Mouse (Mus musculus) urinary bladder, postnatal 25 days (tissue): ENCODE results near the gene Ceacam19.

ENCODE experiments used
- DNase-seq: peaks from one replicate; pipeline ENCODE4 v3.0.0; 2022; ENCODE audit warnings: low spot score

The Ceacam19 gene

DNA sequence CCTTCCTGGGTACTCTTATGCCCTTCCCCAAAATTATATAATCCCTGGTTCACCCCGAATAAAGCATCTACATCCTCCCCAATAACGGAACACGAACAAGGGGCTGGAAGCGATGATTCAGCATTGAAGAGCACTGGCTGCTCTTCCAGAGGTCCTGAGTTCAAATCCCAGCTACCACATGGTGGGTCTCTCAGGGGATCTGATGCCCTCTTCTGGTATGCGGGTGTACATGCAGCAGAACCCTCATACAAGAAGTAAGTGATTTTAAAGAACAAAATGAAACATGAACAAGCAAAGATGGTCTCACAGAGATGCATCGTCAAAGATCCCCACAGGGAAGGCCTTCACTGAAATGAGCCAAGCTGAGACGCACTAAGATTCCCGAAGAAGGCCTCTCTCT lies 7.0 kb downstream of the Ceacam19 start:
- DNase-seq: no peak

GRCm38 (mm10) chr7:19876781-19877425 lies 10.9 kb downstream of the Ceacam19 start:
- no peak for DNase-seq

- no peak for DNase-seq
These were observed 11.7 kb downstream of the Ceacam19 start for GRCm38 (mm10) chr7:19875948-19876682.

GRCm38 (mm10) chr7:19871943-19872601 lies 15.7 kb downstream of the Ceacam19 start:
- DNase-seq: no peak

DNA sequence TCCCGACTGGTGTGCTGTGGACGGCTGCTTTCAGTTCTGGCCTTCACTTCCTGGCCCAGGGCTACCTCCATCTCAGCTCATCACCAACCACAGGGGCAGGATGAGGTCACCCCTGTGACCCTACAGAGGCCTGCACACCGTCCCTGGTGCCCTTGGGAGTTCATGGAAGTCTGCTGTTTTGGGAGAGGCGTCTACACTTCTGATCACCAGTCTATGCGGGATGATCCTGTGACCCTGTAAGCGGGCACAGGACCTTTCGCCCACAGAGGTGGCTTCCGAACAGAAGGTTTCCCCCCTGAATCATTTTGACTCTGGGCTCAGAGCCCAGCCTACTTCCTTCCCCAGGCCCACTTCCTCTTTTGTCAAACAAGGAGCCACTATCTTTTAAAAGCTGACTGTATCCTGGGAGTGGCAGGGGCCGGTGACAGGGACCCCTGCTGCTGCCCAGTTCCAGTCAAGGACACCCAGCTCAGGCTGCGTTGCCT lies 16.6 kb downstream of the Ceacam19 start:
- no peak for DNase-seq

DNA sequence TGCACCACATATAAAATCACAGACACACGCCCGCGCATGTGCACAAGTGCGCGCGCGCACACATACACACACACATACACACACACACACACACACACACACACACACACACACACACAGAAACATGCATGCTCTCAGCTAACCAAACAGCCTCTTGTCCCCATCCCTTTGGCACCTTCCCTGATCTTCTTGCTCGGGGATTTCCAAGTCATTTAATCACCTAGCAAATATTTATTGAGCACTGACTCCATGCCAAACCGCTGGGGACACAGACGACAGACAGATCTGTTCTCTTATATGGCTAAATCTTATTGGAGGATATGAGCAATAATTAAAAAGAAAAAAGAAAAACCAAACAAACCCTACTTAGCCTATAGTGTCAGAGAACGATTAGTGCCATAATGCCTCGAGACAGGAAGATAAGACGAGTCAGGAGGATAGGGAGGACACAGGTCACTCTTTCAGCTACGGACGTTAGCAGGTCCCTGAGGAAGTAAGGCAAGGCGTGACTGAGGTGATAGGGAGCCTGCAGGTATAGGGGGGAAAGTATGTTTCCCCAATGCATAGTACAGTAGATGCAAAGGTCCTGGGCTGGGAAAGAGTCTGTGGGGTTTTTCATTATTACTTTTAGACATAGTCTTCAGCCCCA lies 19.9 kb downstream of the Ceacam19 start:
- DNase-seq: no peak

DNA sequence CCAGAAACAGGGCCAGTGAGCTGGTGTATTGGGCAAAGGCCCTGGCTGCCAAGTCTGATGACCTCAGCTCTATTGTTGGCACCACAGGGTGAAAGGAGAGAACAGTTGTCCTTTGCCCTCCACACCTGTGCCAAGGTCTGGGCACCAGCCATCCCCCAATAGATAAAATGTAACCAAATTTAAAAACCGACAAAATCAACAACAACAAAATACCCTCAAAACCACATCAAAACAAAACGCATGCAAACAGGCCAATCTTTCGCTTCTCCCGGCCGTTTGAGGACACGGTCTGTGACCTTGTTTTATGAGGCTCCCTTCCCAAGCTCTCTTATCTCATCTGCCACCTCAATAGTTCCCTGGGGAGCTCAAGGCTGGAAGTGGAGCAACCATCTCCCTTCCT lies 21.3 kb downstream of the Ceacam19 start:
- DNase-seq: no peak

DNA sequence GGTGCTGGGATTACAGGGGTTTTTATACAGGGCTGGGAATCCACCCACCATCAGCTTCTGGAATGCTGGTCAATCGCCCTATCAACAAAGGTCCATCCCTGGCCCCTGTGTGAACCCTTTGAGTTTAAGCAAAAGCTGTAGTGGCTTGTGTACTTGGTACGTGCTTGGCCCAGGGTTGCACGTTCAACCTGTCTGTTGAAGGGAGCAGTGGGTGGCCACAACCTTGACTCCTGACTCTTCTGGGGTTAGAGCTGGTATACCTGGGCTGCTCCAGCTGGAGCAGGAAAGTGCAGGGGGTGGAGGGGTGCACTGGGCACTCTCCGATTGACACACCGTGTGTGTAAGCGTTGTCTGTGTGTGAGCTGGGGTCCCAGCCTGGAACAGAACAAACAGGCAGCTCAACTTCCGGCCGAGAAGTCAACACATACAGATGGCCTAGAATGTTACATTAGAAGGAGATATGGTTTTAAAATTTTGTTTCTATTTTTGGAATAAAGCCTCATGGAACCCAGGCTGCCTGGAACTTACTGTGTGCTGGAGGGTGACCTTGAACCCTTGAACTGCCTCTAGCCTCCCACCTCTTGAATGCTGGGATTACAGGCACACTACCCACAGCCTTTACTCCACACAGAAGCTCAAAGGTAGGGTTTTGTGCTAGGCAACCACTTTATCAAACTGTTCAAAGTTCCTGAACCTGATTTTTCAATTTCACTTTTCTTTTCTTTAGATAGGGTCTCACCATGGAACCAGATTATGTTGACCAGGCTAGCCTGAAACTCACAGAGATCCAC lies 22.3 kb downstream of the Ceacam19 start:
- no peak for DNase-seq

- DNase-seq: no peak
These were observed 23.5 kb downstream of the Ceacam19 start for GRCm38 (mm10) chr7:19864241-19864640.

GRCm38 (mm10) chr7:19861199-19861598 lies 26.6 kb downstream of the Ceacam19 start, which contains the start of gene Ceacam16:
TSS of gene Ceacam16 (minus strand) at chr7:19861299.
- no peak for DNase-seq

DNA sequence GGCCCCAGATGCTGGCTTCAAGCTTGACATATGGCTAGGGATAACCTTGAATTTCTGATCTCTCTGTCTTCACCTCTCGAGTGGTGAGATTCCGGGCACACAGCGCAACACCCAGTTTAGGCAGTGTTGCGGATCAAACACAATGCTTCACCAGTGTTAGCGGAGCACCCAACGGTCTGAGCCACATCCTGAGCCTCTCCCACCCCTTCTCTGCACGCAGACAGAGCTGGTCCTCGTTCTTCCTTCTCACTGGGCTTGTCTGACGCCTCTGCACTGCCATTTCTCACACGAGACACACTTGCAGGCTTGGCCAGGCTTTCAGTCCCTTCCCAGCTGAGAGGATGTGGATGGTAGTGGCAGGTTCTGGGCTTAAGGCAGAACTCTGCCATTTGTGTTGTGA lies 28.0 kb downstream of the Ceacam19 start:
- DNase-seq: no peak

- DNase-seq: no peak
These were observed 31.5 kb downstream of the Ceacam19 start for GRCm38 (mm10) chr7:19856283-19856682.

DNA sequence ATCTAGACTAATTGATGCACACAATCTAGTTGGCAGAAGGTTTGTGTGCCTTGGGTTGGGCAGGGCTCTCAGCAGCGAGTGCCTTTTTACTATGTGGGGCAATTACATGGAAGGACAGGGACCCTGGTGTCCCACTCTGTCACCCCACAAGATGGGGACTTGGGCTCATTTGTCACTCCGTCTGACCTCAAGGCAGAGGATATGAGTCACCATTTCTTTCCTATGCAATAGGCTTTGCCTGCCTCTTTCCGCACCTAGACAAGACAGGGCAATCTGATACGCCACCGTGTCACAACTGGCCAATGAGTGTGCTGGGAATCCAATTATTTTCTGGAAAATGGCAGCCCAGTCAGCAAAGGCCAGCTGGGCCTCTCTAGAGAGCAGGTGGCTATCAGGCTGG lies 32.1 kb downstream of the Ceacam19 start:
- no peak for DNase-seq

GRCm38 (mm10) chr7:19853526-19853925 lies 34.2 kb downstream of the Ceacam19 start:
- no peak for DNase-seq

- no peak for DNase-seq
These were observed 35.8 kb downstream of the Ceacam19 start, which contains the start of gene Gm19345 for GRCm38 (mm10) chr7:19851858-19852570. TSS of gene Gm19345 (plus strand) at chr7:19852003.

DNA sequence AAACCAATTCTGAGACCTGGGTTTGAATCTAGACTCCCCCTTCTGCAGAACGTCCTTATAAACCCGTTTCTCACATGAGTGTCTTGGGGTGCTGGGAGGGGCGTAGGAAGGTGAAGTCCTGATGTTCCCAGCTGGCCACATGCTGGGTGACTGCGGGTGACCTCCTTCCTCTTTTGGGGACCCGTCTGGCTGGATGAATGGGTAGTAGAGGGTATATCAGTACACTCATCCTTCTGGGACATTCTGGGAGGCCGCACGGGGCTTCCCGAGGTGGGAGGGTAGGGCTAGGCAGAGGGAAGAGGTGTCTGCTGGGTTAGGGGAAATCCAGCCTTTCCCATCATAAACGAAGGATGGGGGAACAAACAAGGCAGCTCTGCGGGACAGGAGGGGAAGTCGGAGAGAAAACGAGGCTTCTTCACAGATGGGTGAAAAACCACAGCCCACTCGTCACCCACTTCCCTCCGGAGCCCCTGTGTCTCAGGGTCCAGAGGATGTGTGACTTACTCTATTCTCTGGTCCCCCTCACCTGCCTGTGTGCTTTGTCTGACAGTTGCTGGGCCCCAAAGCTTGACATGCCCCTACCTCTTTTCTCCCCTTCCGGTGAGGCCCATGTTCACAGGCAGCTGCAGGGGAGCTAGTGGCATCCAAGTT lies 43.1 kb downstream of the Ceacam19 start:
- no peak for DNase-seq

- DNase-seq: peak; percentile 78
These were observed 44.2 kb downstream of the Ceacam19 start for GRCm38 (mm10) chr7:19843561-19843960.

DNA sequence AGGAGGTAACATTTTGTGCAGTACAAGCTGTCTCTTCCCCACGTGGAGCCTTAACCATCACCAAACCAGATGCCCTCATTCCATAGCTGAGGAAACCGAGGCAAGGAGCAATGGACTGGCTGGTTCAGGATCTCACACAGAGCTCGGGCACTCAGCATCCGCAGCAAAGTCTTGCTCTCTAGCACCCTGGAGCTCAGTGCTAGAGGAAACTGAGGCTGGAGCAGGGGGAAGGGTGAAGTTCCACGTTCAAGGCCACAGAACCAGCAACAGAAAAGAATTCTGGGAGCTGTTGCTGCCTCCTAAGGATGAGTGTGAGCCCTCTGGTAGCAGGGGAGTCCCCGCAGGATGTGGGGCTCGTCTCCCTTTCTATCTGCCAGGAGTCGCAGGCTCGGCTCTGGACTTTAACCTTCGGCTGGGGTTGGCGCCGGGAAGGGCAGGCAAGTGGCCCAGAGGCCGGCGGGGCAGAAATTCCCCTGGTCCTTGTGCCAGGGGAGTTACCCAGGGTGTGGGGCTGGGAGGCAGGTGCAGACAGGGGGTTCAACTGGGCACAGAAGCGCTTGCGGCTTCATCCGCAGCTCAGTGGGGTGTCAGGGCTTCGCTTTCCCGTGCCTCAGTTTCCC lies 44.8 kb downstream of the Ceacam19 start:
- DNase-seq: no peak

DNA sequence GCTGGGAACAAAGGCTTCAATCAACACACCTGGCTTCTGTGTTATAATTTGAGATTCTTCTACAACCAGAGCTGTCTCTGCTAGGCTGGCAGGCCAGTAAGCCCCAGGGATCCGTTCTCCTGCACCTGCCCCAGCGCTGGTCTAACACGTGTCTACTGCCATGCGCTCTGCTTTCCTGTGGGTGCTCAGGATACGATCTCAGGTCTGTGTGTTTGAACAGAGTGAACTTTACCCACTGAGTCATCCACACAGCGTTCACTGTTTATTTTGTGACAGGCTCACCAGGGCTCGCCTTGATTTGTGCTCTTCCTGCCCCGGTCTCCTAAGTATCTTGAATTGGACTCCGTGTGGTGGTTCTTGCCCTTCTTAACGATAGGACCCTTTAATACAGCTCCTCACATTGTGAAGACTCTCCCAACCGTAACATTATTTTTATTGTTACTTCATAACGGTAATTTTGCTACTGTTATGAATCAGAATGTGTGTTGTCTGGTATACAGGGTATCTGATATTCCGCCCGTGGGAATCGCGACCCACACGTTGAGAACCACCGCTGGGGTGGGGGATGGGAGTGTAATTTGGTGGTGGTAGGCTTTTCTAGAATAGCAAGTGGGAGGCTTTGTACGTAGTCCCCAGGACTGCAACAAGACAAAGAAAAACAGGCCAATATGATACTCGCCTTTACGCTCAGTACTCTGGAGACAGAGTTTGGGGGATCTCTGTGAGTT lies 45.9 kb downstream of the Ceacam19 start:
- no peak for DNase-seq
